Mouse (Mus musculus) bone marrow, adult 2 months (tissue): ENCODE data around the gene Vegfb.
"Not testable (repeated sequence)": the region's sequence is repeated elsewhere in the genome, so short reads cannot be mapped to it uniquely, and the experiment has no call there.

Source experiments
- CTCF ChIP-seq: fragments of 200-500 bp; IDR thresholded peaks from 2 replicates; pipeline ENCODE4 v1.5.1; 2011; ENCODE audit warnings: low read length, control low read depth; ENCODE audit not compliant: control insufficient read depth, insufficient read depth
- POLR2A ChIP-seq: fragments of 200-500 bp; IDR thresholded peaks from 2 replicates; pipeline ENCODE4 v1.6.1; 2011; ENCODE audit warnings: low read depth, mild to moderate bottlenecking, control low read depth, low read length, borderline replicate concordance; ENCODE audit not compliant: control insufficient read depth

DNA sequence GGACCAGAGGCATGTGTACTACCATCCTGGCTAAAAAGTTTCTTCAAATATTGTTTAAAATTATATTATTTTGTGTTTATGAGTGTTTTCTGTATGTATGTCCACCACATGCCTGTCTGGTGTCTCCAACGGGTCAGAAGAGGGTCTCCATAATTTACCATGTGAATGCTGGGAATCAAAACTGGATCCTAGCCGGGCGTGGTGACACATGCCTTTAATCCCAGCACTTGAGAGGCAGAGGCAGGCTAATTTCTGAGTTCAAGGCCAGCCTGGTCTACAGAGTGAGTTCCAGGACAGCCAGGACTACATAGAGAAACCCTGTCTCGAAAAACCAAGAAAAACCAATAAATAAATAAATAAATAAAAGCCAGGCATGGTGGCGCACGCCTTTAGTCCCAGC lies 3.7 kb upstream of the Vegfb start:
- TF ChIP-seq POLR2A, CTCF: not testable (repeated sequence)
